In the genomic region with DNA sequence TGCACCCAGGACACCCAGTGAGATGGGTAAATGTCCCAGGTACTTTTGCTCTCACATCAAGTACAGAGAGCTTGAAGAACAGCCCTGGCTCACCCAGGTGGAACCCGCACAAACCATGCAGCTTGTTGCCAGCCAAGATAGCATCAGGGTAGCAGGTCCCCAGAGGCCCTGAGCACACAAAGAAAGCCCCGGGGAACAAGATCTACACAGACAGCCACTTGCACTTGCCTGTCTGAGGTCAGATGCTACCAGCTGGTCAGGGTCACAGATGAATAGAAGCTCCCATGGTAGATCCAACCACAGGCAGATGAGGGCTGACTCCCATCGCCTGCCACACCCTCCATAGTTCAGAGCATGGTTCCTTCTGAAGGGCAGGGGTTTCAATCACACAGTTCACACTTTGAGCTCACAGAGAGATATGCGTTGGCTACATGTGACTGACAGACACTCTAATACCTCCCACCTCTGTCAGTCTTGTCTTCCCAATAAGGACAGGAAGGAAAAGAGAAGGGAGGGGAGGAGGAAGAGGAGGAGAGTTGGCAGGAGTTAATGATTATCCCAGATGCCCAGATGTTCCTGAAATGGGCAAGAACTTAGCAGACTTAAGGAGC, we compare ENCODE assay signal across 22 mouse cellular contexts.
DNase-seq lines count a peak whose midpoint lies in the region; ATAC-seq lines count a peak whose summit lies in the region.
"Had no signal": no experiment of that assay in that cellular context is flagged by ENCODE, and none has a peak within 500 bp of the region (broad histone marks: within the 10 kb centered on the region; RNA-seq: fewer than 3 reads in every experiment).

No protein-coding gene starts in this region.

- no peak overlapping the region for H3K4me2 ChIP-seq in intestine, embryonic 15.5 days (replicated peaks)
- H3K4me2 ChIP-seq: embryonic facial prominence, embryonic 13.5 days; forebrain, embryonic 12.5 days; hindbrain, embryonic 13.5 days had no signal

- H3K4me3 ChIP-seq in intestine, embryonic 15.5 days (replicated peaks) = no peak overlapping the region
- H3K4me3 ChIP-seq: embryonic facial prominence, embryonic 13.5 days; forebrain, embryonic 12.5 days; heart, embryonic 10.5 days; hindbrain, embryonic 13.5 days had no signal

- no peaks in the 10 kb centered on the region for H3K27me3 ChIP-seq in intestine, embryonic 15.5 days (replicated peaks)
- H3K27me3 ChIP-seq: embryonic facial prominence, embryonic 13.5 days; forebrain, embryonic 12.5 days; hindbrain, embryonic 13.5 days had no signal

- no peaks in the 10 kb centered on the region for H3K9me3 ChIP-seq in intestine, embryonic 15.5 days
- H3K9me3 ChIP-seq: embryonic facial prominence, embryonic 13.5 days; forebrain, embryonic 12.5 days; heart, embryonic 10.5 days; hindbrain, embryonic 13.5 days had no signal

- no peaks in the 10 kb centered on the region for H3K36me3 ChIP-seq in intestine, embryonic 15.5 days
- H3K36me3 ChIP-seq: embryonic facial prominence, embryonic 13.5 days; forebrain, embryonic 12.5 days; heart, embryonic 10.5 days; hindbrain, embryonic 13.5 days had no signal

- H3K9ac ChIP-seq in intestine, embryonic 15.5 days = no peak overlapping the region
- H3K9ac ChIP-seq: embryonic facial prominence, embryonic 13.5 days; forebrain, embryonic 12.5 days; hindbrain, embryonic 13.5 days had no signal

- peak; percentile 72 for ATAC-seq in intestine, embryonic 15.5 days
- peak; percentile 23; the same call in 1 of the 2 replicates for ATAC-seq in neutrophil, adult 5-6 weeks (ENCODE audit: extremely low read depth, insufficient number of reproducible peaks, low FRiP score, poor library complexity, severe bottlenecking)
- ATAC-seq: activated CD4-positive, CD25-positive, alpha-beta regulatory T cell, adult 4 months; CD4-positive, CD25-positive, alpha-beta regulatory T cell, adult 4 months; forebrain, embryonic 16.5 days; hindbrain, postnatal 0 days had no signal

- WGBS in intestine, embryonic 15.5 days = 63% methylated on average over 4 of the region's 4 CpGs

- H3K4me1 ChIP-seq in intestine, embryonic 15.5 days (replicated peaks) = no peaks in the 10 kb centered on the region
- H3K4me1 ChIP-seq: heart, embryonic 10.5 days had no signal

- H3K27ac ChIP-seq in intestine, embryonic 15.5 days = no peak overlapping the region
- H3K27ac ChIP-seq: embryonic facial prominence, embryonic 13.5 days; forebrain, embryonic 12.5 days; heart, embryonic 10.5 days; hindbrain, embryonic 13.5 days; hindbrain, postnatal 0 days had no signal

- peak; percentile 45 to 53 for DNase-seq in B cell, adult 2 months
- peak; percentile 56 for DNase-seq in spleen, postnatal 36 days (ENCODE audit: low spot score in 2 of 2)
- no peak for DNase-seq in adrenal gland, postnatal 25 days
- no peak for DNase-seq in adrenal gland, adult 18-20 months (ENCODE audit: low spot score in 2 of 2)
- DNase-seq in adrenal gland, adult 2 months = no peak
- DNase-seq: adrenal gland, adult 8-10 months; cerebellum, adult 11-12 months; cerebellum, adult 9-10 months; cerebellum, postnatal 25 days; gastrocnemius, postnatal 10 days; heart, adult 18-20 months; heart, postnatal 10 days had no signal

Comparison
In these comparisons a context has a peak if more than half of its experiments do, and no peak if none do; other contexts are left out.
1. DNase-seq: peak in B cell, adult 2 months (2 of 2) and spleen, postnatal 36 days (2 of 2); none in adrenal gland, postnatal 25 days (single experiment), adrenal gland, adult 18-20 months (0 of 2) and adrenal gland, adult 2 months (single experiment).